Mouse (Mus musculus): ENCODE measurements around the gene Rps12-ps3. TPM values are rescaled to one million over a fixed set of nuclear protein-coding genes. Genes with fewer than 3 reads are reported as not detected.

Gene Rps12-ps3
- 10 to 100 TPM in 3 of 26 experiments, 1 to 10 TPM in 17, not detected in 6; 1.7 to 31.0 (median 5.9) TPM for total RNA-seq (2018; cell fraction: chromatin; rRNA removed)
- total RNA-seq (2018; cell fraction: cytosol; rRNA removed): 100 to 1,000 TPM in 1 of 26 experiments, 10 to 100 TPM in 25; 18.0 to 125 (median 36.7) TPM
- 10 to 100 TPM in 3 of 26 experiments, 1 to 10 TPM in 17, not detected in 6; 1.7 to 14.3 (median 3.7) TPM for total RNA-seq (2018; cell fraction: nucleus; rRNA removed)
- 11.3 to 140 TPM (median 136 TPM) in 3 replicates for polyA plus RNA-seq (2018)

DNA sequence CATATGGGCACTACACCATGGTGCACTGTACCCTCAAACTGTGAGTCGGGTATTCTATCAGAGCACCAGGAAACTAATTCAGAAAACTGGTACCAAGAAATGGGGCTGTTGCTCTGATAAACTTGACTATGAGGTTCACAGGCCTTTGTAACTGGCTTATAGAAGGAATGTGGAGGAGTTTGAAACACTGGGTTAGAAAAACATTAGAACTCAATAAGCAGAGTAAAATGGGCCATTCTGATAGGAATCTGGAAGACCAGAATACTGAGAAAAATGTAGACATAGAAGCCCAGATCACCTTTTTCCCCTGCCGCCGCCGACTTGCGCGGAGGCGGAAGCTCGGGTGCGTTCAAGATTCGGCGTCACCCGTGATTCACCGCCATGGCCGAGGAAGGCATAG lies at the start of gene Rps12-ps3:
Gene Rps12-ps3 (plus strand): TSS at position 301 of the 400 bp plus-strand sequence.
- H3K79me2 ChIP-seq (ENCODE audit: inconsistent target): peaks cover 84% of the 10 kb centered on the region; the same call in 1 of the 2 replicates
- no peak within 1 kb of the TSS for H3K27ac ChIP-seq
- no peak within 1 kb of the TSS for H3K4me3 ChIP-seq (ENCODE audit: inconsistent target)
- H3K36me3 ChIP-seq (ENCODE audit: inconsistent target): no peaks in the 10 kb centered on the region
- 100% methylated on average over 1 of the region's 14 CpGs for WGBS (ENCODE audit: missing documents)

GRCm38 (mm10) chr19:59273190-59273589 lies 48.9 kb upstream of the Rps12-ps3 start:
- H3K79me2 ChIP-seq (ENCODE audit: inconsistent target): no peaks in the 10 kb centered on the region
- no peak overlapping the region for H3K4me3 ChIP-seq (ENCODE audit: inconsistent target)
- H3K36me3 ChIP-seq (ENCODE audit: inconsistent target): no peaks in the 10 kb centered on the region
- no peak overlapping the region for H3K27ac ChIP-seq
- WGBS (ENCODE audit: missing documents): 95% methylated on average over 7 of the region's 7 CpGs

DNA sequence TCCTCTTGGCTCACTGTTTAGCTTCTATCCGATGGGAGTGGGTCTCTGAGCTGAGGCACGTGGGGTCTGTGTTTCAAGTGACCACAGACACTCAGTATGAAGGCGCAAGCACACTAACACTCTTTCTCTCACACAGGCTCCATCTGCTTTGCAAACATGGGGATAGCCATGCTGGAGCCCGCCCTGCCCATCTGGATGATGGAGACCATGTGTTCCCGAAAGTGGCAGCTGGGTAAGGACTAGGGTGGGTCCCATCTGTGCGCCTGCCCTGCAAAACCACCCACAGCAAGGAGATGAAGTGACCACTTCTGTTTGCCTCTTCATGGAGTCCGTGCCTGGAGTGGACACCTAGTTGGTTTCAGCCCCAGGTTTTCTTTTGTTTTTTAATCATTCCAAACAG lies 45.7 kb upstream of the Rps12-ps3 start:
- Histone ChIP-seq H3K27ac (no peak overlapping the region), H3K36me3 (ENCODE audit: inconsistent target) (no peaks in the 10 kb centered on the region), H3K4me3 (ENCODE audit: inconsistent target) (no peak overlapping the region), H3K79me2 (ENCODE audit: inconsistent target) (no peaks in the 10 kb centered on the region)
- WGBS (ENCODE audit: missing documents): 93% methylated on average over 7 of the region's 7 CpGs

DNA sequence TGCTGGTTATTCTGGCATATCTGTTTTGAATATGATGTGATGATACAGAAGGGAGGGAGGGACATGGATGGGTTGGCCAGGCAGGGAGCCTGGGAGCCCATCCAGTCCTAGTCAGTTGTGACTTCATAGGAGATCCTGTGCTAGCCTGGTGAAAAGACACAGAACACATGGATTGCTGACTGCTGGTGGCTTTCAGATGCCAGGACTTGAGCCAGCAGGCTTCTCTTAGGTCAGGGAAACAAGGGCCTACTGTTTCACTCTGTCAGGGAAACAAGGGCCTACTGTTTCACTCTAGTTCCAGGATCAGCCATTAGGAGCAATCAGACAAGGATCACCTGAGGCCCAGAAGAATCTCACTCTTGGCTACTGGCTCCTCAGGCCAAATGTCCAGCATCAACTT lies 41.2 kb upstream of the Rps12-ps3 start:
- Histone ChIP-seq H3K27ac (no peak overlapping the region), H3K36me3 (ENCODE audit: inconsistent target) (no peaks in the 10 kb centered on the region), H3K4me3 (ENCODE audit: inconsistent target) (no peak overlapping the region), H3K79me2 (ENCODE audit: inconsistent target) (no peaks in the 10 kb centered on the region)

DNA sequence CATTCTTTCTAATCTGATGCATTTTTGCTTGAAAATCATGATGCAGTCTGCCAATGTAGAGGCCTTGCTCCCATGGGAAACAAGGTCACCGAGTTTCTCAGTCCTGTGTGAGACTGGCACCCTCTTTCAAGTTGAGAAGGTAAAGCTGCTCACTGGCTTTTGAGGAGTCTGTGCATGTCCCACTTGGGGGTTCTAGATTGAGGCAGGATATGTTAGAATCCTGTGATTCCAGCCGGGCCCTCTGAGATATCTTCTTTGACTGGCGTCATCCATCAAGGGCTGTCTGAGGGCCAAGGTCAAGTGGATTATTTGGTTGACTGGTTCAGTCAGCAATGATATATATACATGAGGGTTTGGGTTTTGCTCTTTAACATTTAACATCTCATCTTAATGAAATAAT lies 40.1 kb upstream of the Rps12-ps3 start:
- Histone ChIP-seq H3K4me3 (ENCODE audit: inconsistent target) (no peak overlapping the region), H3K27ac (no peak overlapping the region), H3K36me3 (ENCODE audit: inconsistent target) (no peaks in the 10 kb centered on the region), H3K79me2 (ENCODE audit: inconsistent target) (no peaks in the 10 kb centered on the region)
- 89% methylated on average over 3 of the region's 3 CpGs for WGBS (ENCODE audit: missing documents)

DNA sequence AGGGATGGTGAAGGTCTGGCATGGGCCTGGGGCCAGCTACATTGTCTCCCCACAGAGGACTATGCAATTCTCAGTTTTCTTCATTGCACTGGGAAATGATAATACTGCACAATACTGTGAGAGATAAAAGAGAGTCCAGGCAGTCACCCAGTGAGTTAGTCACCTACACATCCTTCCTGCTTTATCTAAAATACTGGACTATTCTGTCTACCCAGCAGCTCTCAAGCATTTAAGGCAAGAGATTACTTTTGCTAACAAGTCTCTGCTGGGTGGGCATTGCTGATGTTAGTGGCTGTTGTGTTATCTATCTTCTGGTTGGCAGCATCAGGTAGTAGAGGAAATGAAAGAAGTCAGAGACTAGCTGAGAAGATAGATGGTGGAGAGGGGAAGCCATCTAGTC lies 33.0 kb upstream of the Rps12-ps3 start:
- no peaks in the 10 kb centered on the region for H3K79me2 ChIP-seq (ENCODE audit: inconsistent target)
- no peaks in the 10 kb centered on the region for H3K36me3 ChIP-seq (ENCODE audit: inconsistent target)
- no peak overlapping the region for H3K4me3 ChIP-seq (ENCODE audit: inconsistent target)
- H3K27ac ChIP-seq: no peak overlapping the region

GRCm38 (mm10) chr19:59289811-59290210 lies 32.3 kb upstream of the Rps12-ps3 start:
- no peaks in the 10 kb centered on the region for H3K36me3 ChIP-seq (ENCODE audit: inconsistent target)
- H3K4me3 ChIP-seq (ENCODE audit: inconsistent target): no peak overlapping the region
- H3K27ac ChIP-seq: no peak overlapping the region
- no peaks in the 10 kb centered on the region for H3K79me2 ChIP-seq (ENCODE audit: inconsistent target)
- WGBS (ENCODE audit: missing documents): 95% methylated on average over 6 of the region's 6 CpGs

DNA sequence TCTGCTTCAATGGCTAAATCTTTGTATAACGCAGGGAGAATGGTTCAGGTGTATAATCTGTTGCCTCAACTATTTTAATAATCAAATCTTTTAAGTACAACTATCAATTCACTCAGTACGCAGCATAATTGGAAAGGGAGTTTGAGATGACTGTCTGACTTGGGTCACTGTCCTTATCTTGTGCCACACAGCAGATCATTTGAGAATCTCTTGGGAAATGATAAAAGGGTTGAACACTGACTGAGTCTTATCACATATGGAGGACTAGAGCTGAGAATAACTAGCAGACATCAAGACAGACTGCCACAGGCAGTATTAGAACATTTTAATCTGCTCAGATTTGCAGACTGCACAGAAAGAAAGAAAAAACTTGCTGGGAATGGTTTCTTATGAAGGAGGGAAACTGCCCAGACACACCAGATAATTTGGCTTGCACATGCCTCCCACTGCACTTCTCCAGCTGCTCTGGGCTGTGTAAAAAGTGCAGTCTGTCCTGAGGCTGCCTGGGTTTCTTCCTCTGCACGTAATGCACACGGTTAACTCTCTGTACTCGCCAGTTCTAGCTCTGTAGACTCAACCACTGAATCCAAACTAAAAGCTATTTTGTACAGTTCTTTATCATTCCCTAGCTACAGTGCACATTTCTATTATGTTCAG lies 29.8 kb upstream of the Rps12-ps3 start:
- Histone ChIP-seq H3K27ac (no peak overlapping the region), H3K36me3 (ENCODE audit: inconsistent target) (no peaks in the 10 kb centered on the region), H3K79me2 (ENCODE audit: inconsistent target) (no peaks in the 10 kb centered on the region), H3K4me3 (ENCODE audit: inconsistent target) (no peak overlapping the region)
- 98% methylated on average over 5 of the region's 5 CpGs for WGBS (ENCODE audit: missing documents)

- H3K79me2 ChIP-seq (ENCODE audit: inconsistent target): peaks cover 44% of the 10 kb centered on the region; the same call in 1 of the 2 replicates
- no peak overlapping the region for H3K27ac ChIP-seq
- no peak overlapping the region for H3K4me3 ChIP-seq (ENCODE audit: inconsistent target)
- H3K36me3 ChIP-seq (ENCODE audit: inconsistent target): no peaks in the 10 kb centered on the region
Measured at GRCm38 (mm10) chr19:59315308-59315707, 6.8 kb upstream of the Rps12-ps3 start.

DNA sequence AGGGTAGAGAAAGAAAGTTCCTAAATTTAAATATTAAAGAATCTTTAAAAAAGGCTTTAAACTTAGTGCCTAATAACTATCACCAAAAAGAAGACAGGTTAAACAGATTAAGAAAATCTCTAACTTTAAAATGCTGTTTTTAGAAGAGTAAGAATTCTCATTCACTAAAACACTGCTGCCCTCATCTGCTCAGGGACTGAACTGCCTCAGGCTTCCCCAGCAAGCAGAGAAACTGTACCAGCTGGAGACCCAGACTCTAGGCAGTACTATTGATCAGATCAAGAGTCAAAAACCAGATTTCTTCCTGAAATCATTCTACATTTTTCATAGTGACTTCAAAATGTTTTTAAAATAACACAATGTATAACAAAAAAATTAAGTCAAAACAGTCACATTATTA lies 5.5 kb upstream of the Rps12-ps3 start:
- no peak overlapping the region for H3K27ac ChIP-seq
- H3K36me3 ChIP-seq (ENCODE audit: inconsistent target): no peaks in the 10 kb centered on the region
- peaks cover 57% of the 10 kb centered on the region; the same call in 1 of the 2 replicates for H3K79me2 ChIP-seq (ENCODE audit: inconsistent target)
- H3K4me3 ChIP-seq (ENCODE audit: inconsistent target): no peak overlapping the region

GRCm38 (mm10) chr19:59330816-59331225 lies 8.7 kb downstream of the Rps12-ps3 start:
- H3K36me3 ChIP-seq (ENCODE audit: inconsistent target): no peaks in the 10 kb centered on the region
- H3K79me2 ChIP-seq (ENCODE audit: inconsistent target): peaks cover 99% of the 10 kb centered on the region
- no peak overlapping the region for H3K27ac ChIP-seq
- H3K4me3 ChIP-seq (ENCODE audit: inconsistent target): no peak overlapping the region

GRCm38 (mm10) chr19:59336655-59337054 lies 14.6 kb downstream of the Rps12-ps3 start:
- no peak overlapping the region for H3K27ac ChIP-seq
- no peak overlapping the region for H3K4me3 ChIP-seq (ENCODE audit: inconsistent target)
- peaks cover 100% of the 10 kb centered on the region for H3K79me2 ChIP-seq (ENCODE audit: inconsistent target)
- H3K36me3 ChIP-seq (ENCODE audit: inconsistent target): no peaks in the 10 kb centered on the region
- 100% methylated on average over 1 of the region's 1 CpGs for WGBS (ENCODE audit: missing documents)

DNA sequence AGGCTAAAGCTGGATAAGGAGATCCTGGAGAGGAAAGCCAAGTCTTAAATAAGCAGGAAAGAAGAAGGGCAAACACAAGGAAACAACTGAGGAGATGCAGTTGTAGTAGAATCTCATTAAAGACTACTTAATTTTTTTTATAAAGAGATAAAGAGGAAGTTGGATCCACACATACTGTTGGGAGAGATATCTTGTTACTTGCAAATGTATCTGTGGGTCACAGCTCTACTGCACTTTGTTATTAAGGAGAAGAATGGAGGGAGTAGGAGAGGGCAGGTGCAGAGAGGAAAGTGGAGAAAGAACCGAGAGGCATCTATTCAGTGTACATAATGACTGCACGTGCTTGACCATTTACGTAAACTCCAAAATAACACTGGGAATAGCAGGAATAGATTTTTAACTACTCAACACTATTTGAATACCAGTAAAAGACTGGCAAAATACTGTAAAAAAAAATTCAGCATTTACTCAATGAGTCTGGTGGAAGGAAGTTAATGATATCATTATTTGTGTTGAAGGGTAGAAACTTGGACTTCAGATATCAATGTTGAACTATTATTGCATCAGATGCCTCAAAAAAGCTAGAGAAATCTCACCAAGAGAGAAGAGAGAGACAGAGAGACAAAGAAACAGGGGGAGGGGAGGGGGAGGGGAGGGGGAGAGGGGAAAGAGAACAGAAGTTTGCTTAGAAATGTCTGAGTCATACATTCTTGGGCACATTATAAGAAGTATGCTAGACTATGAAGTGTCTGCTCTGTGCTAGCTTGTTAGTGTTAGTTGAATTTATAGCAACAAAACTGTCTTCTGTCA lies 16.0 kb downstream of the Rps12-ps3 start:
- Histone ChIP-seq H3K4me3 (ENCODE audit: inconsistent target) (no peak overlapping the region), H3K27ac (peak overlapping the region; percentile 7; the same call in 1 of the 2 replicates), H3K79me2 (ENCODE audit: inconsistent target) (peaks cover 100% of the 10 kb centered on the region), H3K36me3 (ENCODE audit: inconsistent target) (no peaks in the 10 kb centered on the region)
- 87% methylated on average over 3 of the region's 3 CpGs for WGBS (ENCODE audit: missing documents)

GRCm38 (mm10) chr19:59339908-59340307 lies 17.8 kb downstream of the Rps12-ps3 start:
- no peak overlapping the region for H3K4me3 ChIP-seq (ENCODE audit: inconsistent target)
- WGBS (ENCODE audit: missing documents): 88% methylated on average over 2 of the region's 3 CpGs

GRCm38 (mm10) chr19:59342964-59343363 lies 20.9 kb downstream of the Rps12-ps3 start:
- WGBS (ENCODE audit: missing documents): 33% methylated on average over 2 of the region's 2 CpGs
- H3K4me3 ChIP-seq (ENCODE audit: inconsistent target): no peak overlapping the region
- peaks cover 69% of the 10 kb centered on the region for H3K79me2 ChIP-seq (ENCODE audit: inconsistent target)
- H3K36me3 ChIP-seq (ENCODE audit: inconsistent target): no peaks in the 10 kb centered on the region
- no peak overlapping the region for H3K27ac ChIP-seq

More at GRCm38 (mm10) chr19:59339908-59340307, 17.8 kb downstream of the Rps12-ps3 start:
- Histone ChIP-seq H3K36me3 (ENCODE audit: inconsistent target) (no peaks in the 10 kb centered on the region), H3K27ac (no peak overlapping the region), H3K79me2 (ENCODE audit: inconsistent target) (peaks cover 100% of the 10 kb centered on the region)
